Mouse (Mus musculus): ENCODE results near the gene Surf2. TPM values are rescaled to one million over a fixed set of nuclear protein-coding genes. Genes with fewer than 3 reads are reported as not detected.

Gene Surf2
- total RNA-seq (2023) = 10 to 100 TPM; 57.0 to 61.8 TPM

DNA sequence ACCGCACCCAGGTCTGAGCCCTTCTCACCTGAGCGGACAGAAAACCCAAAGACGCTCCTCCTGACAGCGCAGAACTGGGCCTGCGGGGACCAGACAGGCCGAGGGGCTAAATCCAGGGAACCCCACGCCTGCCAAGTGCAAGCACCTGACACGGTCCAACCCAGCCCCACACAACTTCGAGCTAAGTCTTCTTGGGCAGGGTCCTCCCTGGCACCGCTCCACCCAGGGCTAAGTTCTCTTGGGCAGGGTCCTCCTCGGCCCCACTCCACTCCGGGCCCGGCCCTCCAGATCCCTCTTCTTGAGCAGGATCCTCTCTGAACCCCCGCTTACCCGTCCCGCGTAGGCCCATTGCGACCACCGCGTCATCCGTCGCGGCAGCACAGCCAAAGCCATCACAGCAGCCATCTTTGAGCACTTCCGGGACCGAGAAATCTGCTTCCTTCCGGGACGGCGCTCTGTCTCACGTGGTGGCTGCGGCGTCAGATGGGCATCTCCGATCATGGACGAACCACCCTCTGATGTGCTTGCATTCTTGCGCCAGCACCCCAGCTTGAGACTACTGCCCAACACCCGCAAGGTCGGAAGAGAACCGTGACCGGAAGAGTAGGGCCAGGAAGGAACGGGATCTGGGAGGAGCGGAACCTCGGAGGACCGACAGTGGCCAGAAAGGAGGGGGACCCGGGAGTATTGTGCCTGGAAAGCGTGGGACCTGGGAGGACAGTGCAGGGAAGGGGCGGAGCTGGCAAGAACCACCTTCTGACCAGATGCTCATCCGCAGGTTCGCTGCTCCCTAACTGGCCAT is at the start of gene Surf2, which contains the start of gene Surf1:
TSS of gene Surf2 (plus strand) at position 441 of the 802 bp plus-strand sequence.
TSS of gene Surf1 (minus strand) at position 604 of the 802 bp plus-strand sequence.

DNA sequence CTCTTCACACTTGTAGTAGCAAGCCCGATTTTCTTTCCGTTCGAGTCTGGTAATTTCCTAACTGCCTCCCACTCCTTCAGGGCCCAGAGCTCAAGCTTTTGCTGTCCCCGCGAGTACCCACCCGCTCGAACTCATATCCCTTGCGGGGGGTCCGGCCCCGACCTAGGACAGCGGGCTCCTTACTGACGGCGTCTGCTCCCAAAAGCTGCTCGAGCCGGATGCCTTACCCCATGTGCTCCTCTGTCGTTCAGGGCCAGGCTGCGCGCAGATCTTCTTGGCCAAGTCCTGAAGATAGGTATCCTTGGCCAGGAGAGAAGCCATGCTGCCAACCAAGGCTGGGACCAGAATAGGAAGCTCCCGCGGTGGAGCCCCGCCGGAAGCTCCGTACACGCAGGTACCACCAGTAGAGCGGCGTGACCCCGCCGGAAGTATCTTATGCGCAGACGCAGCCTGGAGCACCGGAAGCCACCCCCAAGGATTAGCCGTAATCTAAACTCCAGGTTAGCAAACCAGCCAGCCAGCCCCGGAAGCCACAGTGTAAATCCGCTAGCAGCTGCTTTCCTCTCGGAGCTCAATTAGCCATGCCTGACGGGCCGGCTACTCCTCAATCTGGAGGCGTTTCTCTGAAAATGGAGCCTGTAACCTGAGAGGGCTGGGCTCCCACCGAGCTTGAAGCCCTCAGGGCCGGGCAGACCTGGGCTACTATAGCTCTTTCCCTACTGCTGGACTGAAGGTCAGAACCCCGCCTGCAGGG is 13.5 kb upstream of the Surf2 start, which contains the start of gene Surf6:
TSS of gene Surf6 (minus strand) at position 413 of the 754 bp plus-strand sequence.

DNA sequence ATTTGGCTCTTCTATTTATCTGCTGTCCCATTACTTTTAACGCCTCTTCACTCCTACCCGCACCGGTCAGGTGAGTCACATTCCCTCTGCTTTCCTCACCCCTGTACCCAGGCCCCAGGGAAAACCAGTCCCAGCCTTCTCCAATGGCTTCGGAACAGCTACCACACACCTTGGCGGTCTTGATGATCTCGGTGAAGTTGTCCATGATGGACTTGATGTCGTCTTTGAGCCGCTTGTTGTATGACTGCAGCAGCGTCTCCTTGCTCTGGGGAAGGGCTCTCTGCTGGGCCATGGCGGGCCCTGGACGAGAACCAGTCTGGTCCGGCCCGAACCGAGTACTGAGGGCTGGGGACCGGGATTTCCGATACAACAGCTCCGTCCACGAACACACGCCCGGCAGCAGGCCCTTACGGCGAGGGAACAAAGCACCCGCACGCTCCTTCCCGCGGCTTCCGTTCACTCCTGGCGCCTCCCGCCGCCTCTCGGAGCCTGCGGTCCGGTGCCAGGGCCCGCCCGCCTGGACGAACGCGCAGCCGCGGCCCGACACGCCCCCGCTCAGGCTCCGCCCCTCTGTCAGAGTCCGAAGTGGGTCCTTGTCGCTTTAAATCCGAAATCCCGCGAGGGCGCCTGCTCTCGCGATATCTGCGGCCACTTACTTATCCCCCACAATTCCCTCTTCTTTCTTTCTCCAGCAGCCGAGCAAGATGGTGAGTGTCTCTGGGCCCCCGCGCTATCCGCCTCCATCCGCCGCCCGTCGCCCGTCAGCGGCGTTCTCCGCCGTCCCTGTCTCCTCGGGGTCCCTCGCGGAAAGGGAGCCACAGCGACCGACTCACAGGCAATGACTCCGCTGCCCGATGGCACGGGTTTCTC is 5.8 kb upstream of the Surf2 start, which contains the start of the genes Med22 and Rpl7a:
TSS of gene Med22 (minus strand) at position 554 of the 870 bp plus-strand sequence.
TSS of gene Rpl7a (plus strand) at position 641 of the 870 bp plus-strand sequence.

DNA sequence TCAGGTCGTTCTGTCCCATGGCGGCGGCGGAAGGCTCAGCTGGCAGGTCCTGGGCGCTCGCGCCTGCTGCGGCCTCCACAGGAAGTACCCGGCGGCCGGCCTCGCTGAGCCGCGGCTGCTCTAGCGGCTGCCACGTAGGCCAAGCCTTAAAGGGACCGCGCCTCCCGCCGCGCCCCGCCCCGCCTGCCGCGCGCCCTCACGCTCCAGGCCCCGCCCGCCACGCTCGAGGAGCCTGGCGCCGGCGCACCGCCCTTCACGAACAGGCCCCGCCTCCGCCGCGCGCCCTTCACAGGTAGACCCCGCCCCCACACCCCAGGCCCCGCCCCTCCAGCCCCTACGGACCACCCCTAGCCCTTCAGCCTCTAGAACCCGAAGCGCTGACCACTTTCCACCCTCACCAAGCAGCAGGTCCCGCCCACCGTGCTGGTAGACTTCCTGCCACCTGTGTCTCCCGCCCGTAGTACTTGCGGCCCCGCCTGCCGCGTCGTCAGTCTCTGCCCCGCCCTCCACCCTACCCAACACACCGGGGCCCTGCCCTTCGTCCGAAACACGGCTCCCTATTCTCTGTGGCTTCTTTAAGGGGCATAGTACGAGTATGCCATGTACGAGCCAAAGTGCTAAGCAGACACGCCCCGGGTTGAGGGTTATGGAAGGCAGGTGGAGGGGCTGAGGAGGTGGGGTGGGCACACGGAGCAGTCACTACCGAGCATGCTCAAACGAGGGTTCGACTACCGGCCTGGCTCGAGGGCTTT is 17.3 kb downstream of the Surf2 start, which contains the start of the genes Surf4 and Stkld1:
TSS of gene Surf4 (minus strand) at position 625 of the 752 bp plus-strand sequence.
TSS of gene Stkld1 (plus strand) at position 744 of the 752 bp plus-strand sequence.

DNA sequence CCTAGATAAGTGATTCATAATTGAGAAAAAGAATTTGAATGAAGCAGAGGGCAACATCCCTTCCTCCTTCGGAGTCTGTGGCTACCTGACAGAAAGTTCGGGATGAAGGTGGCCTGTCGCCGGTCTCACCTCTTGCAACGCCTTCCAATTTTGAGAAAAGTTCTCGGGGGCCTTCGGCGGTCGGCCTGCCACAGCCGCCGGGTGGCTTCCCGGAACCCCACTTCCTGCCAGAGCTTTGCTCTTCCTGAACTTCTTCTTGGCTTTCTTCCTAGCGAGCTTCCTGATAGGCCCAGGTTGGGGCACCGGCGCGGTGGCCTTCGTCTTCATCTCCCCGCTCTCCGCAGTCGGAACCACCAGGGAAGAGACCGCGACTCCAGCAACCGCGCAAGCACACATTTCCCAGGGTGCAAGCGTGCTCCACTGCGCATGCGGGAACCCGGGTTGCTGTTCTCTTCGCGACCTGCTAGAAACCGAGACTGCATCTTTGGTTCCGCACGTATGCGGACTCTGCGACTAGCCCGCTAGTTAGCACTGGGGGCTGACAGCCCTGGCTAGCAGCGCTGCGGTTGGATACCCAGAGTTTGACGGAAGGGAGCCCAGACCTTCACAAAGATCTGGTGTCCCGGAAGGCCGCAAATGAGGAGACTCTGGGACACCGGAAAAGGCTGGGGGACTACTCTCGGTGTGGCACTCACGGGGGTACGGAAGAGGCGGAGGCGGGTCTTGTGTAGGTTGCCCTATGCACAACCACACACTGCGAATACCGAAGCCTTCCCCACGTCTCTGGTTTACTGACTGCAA is 48.0 kb downstream of the Surf2 start, which contains the start of gene Rexo4:
TSS of gene Rexo4 (minus strand) at position 464 of the 801 bp plus-strand sequence.

Other genes starting within 250 kb of the Surf2 start
- 10 to 100 TPM; 10.2 to 13.5 TPM for gene Lcn4, start 245.1 kb upstream of the Surf2 start, total RNA-seq (2023)
- gene Abo, start 51.4 kb upstream of the Surf2 start, total RNA-seq (2023) = not detected
- 10 to 100 TPM; 66.6 to 79.3 TPM for gene Surf6, start 13.5 kb upstream of the Surf2 start, total RNA-seq (2023)
- gene Med22, start 5.7 kb upstream of the Surf2 start, total RNA-seq (2023) = 10 to 100 TPM; 21.7 to 25.8 TPM
- gene Rpl7a, start 5.6 kb upstream of the Surf2 start, total RNA-seq (2023) = 100 to 1,000 TPM; 882 to 950 TPM
- gene Surf1, start 163 bp downstream of the Surf2 start, total RNA-seq (2023) = 10 to 100 TPM; 62.7 to 72.0 TPM
- 10 to 100 TPM; 80.8 to 82.9 TPM for gene Surf4, start 17.6 kb downstream of the Surf2 start, total RNA-seq (2023)
- gene Stkld1, start 17.7 kb downstream of the Surf2 start, total RNA-seq (2023) = not detected
- gene Rexo4, start 48.0 kb downstream of the Surf2 start, total RNA-seq (2023) = 100 to 1,000 TPM in 1 of 2 experiments, 10 to 100 TPM in 1; 96.5 to 103 TPM
- not detected for gene Adamts13, start 57.0 kb downstream of the Surf2 start, total RNA-seq (2023)
- 10 to 100 TPM; 35.4 TPM for gene Cacfd1, start 93.6 kb downstream of the Surf2 start, total RNA-seq (2023)
- gene Slc2a6, start 111.6 kb downstream of the Surf2 start, total RNA-seq (2023) = under 1 TPM; 0.53 to 0.82 TPM
- not detected for gene Mymk, start 155.8 kb downstream of the Surf2 start, total RNA-seq (2023)
- 1 to 10 TPM in 1 of 2 experiments, under 1 TPM in 1; 0.52 to 1.0 TPM for gene Adamtsl2, start 163.0 kb downstream of the Surf2 start, total RNA-seq (2023)
- not detected for gene Fam163b, start 226.1 kb downstream of the Surf2 start, total RNA-seq (2023)
- gene Dbh, start 248.9 kb downstream of the Surf2 start, total RNA-seq (2023) = not detected

All from T-cell, adult 66 days (primary cell).